ENCODE assay signal across 14 mouse cellular contexts in genomic region chr13:112046247-112047211, GRCm38 (mm10).
DNase-seq lines count a peak whose midpoint lies in the region; ATAC-seq and TF ChIP-seq lines count a peak whose summit lies in the region.
"Had no signal": no experiment of that assay in that cellular context is flagged by ENCODE, and none has a peak within 500 bp of the region (broad histone marks: within the 10 kb centered on the region; RNA-seq: fewer than 3 reads in every experiment).

No protein-coding gene starts in this region.

- H3K36me3 ChIP-seq in lung, embryonic 14.5 days (ENCODE audit: insufficient read depth) = no peaks in the 10 kb centered on the region
- H3K36me3 ChIP-seq in liver, embryonic 15.5 days (replicated peaks) = no peaks in the 10 kb centered on the region
- H3K36me3 ChIP-seq in forebrain, embryonic 14.5 days (ENCODE audit: control insufficient read depth, insufficient read depth, low read length) = no peaks in the 10 kb centered on the region
- H3K36me3 ChIP-seq: hindbrain, embryonic 10.5 days had no signal

- H3K9me3 ChIP-seq in lung, embryonic 14.5 days (ENCODE audit: low read depth, low read length) = no peaks in the 10 kb centered on the region
- no peaks in the 10 kb centered on the region for H3K9me3 ChIP-seq in liver, embryonic 15.5 days (replicated peaks)
- H3K9me3 ChIP-seq in forebrain, embryonic 14.5 days (replicated peaks; ENCODE audit: control insufficient read depth, low read length) = no peaks in the 10 kb centered on the region
- H3K9me3 ChIP-seq: forebrain, embryonic 13.5 days; hindbrain, embryonic 10.5 days had no signal

- no peak for TF ChIP-seq CTCF in lung, embryonic 14.5 days (IDR thresholded peaks at IDR 0.05; ENCODE audit: low read depth)
- no peak for TF ChIP-seq CTCF in lung, adult 2 months (IDR thresholded peaks at IDR 0.05; ENCODE audit: insufficient read depth, low read length)

- ATAC-seq in lung, embryonic 14.5 days (ENCODE audit: insufficient read depth) = peak; percentile 35; the same call in 1 of the 2 replicates
- peak; percentile 88 for ATAC-seq in liver, embryonic 15.5 days (ENCODE audit: insufficient read depth)
- ATAC-seq in forebrain, embryonic 14.5 days = no peak
- ATAC-seq: forebrain, embryonic 13.5 days had no signal

- DNase-seq in lung, embryonic 14.5 days = peak; percentile 63
- DNase-seq in lung, adult 2 months = no peak
- peak; percentile 22 for DNase-seq in cerebellum, adult 11 months
- peak; percentile 79 to 86 for DNase-seq in cerebellum, postnatal 10 days
- no peak for DNase-seq in forebrain, embryonic 14.5 days (ENCODE audit: low spot score)
- no peak for DNase-seq in embryo, embryonic 10 days (ENCODE audit: low spot score)
- DNase-seq: adrenal gland, postnatal 36 days; kidney, postnatal 14 days; spleen, adult 18-20 months; thymus, postnatal 4 days had no signal

- H3K4me2 ChIP-seq in lung, embryonic 14.5 days = no peak overlapping the region
- H3K4me2 ChIP-seq in liver, embryonic 15.5 days = peak overlapping the region; percentile 69
- H3K4me2 ChIP-seq in forebrain, embryonic 14.5 days (ENCODE audit: low read length) = no peak overlapping the region
- H3K4me2 ChIP-seq: forebrain, embryonic 13.5 days had no signal

- TF ChIP-seq POLR2A in lung, adult 2 months (IDR thresholded peaks at IDR 0.05; ENCODE audit: borderline replicate concordance, extremely low read depth, low read depth, low read length) = no peak

- H3K4me1 ChIP-seq in lung, embryonic 14.5 days (ENCODE audit: insufficient read depth) = no peaks in the 10 kb centered on the region; the same call in 1 of the 2 replicates
- no peaks in the 10 kb centered on the region for H3K4me1 ChIP-seq in lung, adult 2 months (ENCODE audit: control insufficient read depth, insufficient read depth, low read length)
- peaks cover 57% of the 10 kb centered on the region for H3K4me1 ChIP-seq in liver, embryonic 15.5 days (replicated peaks)
- no peaks in the 10 kb centered on the region for H3K4me1 ChIP-seq in forebrain, embryonic 14.5 days (ENCODE audit: control insufficient read depth, insufficient read depth, low read length)
- H3K4me1 ChIP-seq: forebrain, embryonic 13.5 days had no signal

- H3K27ac ChIP-seq in lung, embryonic 14.5 days (ENCODE audit: low read depth) = 0 out of 2 replicates have a peak overlapping the region, but pooled peaks have one; percentile 33
- H3K27ac ChIP-seq in liver, embryonic 15.5 days (replicated peaks) = peak overlapping the region; percentile 90
- H3K27ac ChIP-seq in forebrain, embryonic 14.5 days (ENCODE audit: low read depth, low read length) = no peak overlapping the region
- H3K27ac ChIP-seq: forebrain, embryonic 13.5 days; hindbrain, embryonic 10.5 days; macrophage had no signal

- H3K4me3 ChIP-seq in lung, embryonic 14.5 days (ENCODE audit: low read depth, low read length) = no peak overlapping the region
- H3K4me3 ChIP-seq in lung, adult 2 months (replicated peaks; ENCODE audit: extremely low read depth, low read depth, low read length) = no peak overlapping the region
- peak overlapping the region; percentile 39 for H3K4me3 ChIP-seq in liver, embryonic 15.5 days (replicated peaks)
- no peak overlapping the region for H3K4me3 ChIP-seq in forebrain, embryonic 14.5 days (ENCODE audit: low read depth, low read length)
- H3K4me3 ChIP-seq: forebrain, embryonic 13.5 days; hindbrain, embryonic 10.5 days had no signal

- H3K9ac ChIP-seq in lung, embryonic 14.5 days = no peak overlapping the region
- H3K9ac ChIP-seq in liver, embryonic 15.5 days = peak overlapping the region; percentile 42; the same call in 1 of the 2 replicates
- no peak overlapping the region for H3K9ac ChIP-seq in forebrain, embryonic 14.5 days (ENCODE audit: low read length)
- H3K9ac ChIP-seq: forebrain, embryonic 13.5 days had no signal

- WGBS in lung, embryonic 14.5 days = 57% methylated on average over 15 of the region's 15 CpGs
- WGBS in lung, adult 2 months = 76% methylated on average over 15 of the region's 15 CpGs
- 59% methylated on average over 15 of the region's 15 CpGs for WGBS in liver, embryonic 15.5 days (ENCODE audit: insufficient replicate concordance)
- 89% methylated on average over 15 of the region's 15 CpGs for WGBS in forebrain, embryonic 14.5 days

- no peaks in the 10 kb centered on the region for H3K27me3 ChIP-seq in lung, embryonic 14.5 days (ENCODE audit: insufficient read depth, low read length)
- H3K27me3 ChIP-seq in liver, embryonic 15.5 days = no peaks in the 10 kb centered on the region; the same call in 1 of the 2 replicates
- no peaks in the 10 kb centered on the region for H3K27me3 ChIP-seq in forebrain, embryonic 14.5 days (replicated peaks; ENCODE audit: control insufficient read depth, insufficient read depth, low read length)
- H3K27me3 ChIP-seq: forebrain, embryonic 13.5 days had no signal

Comparison
In these comparisons a context has a peak if more than half of its experiments do, and no peak if none do; other contexts are left out.
1. DNase-seq: peak in lung, embryonic 14.5 days (single experiment), cerebellum, adult 11 months (single experiment) and cerebellum, postnatal 10 days (2 of 2); none in lung, adult 2 months (single experiment), forebrain, embryonic 14.5 days (single experiment) and embryo, embryonic 10 days (single experiment).